Mouse (Mus musculus) kidney, embryonic 15.5 days (tissue): ENCODE measurements around the gene Adgrv1. TPM values are rescaled to one million over a fixed set of nuclear protein-coding genes. Genes with fewer than 3 reads are reported as not detected.

Experiments used
- ATAC-seq: fragments of 200-750 bp; cut with Nextera tagmentation; replicated peaks from 2 replicates; pipeline ENCODE4 v1.8.0; 2017; ENCODE audit warnings: moderate TSS enrichment; ENCODE audit not compliant: low FRiP score
- H3K27ac ChIP-seq: fragments of 300-500 bp; sonication (generic); 2 replicates; pipeline ENCODE4 v1.5.1; 2015; ENCODE audit warnings: mild to moderate bottlenecking, inconsistent platforms
- H3K27me3 ChIP-seq: fragments of 300-500 bp; sonication (generic); 2 replicates; pipeline ENCODE4 v1.6.1; 2015; ENCODE audit warnings: inconsistent platforms
- H3K36me3 ChIP-seq: fragments of 300-500 bp; sonication (generic); 2 replicates; pipeline ENCODE4 v1.6.1; 2015; ENCODE audit warnings: inconsistent platforms
- H3K4me1 ChIP-seq: fragments of 300-500 bp; sonication (generic); 2 replicates; pipeline ENCODE4 v1.6.1; 2015; ENCODE audit warnings: inconsistent platforms
- H3K4me2 ChIP-seq: fragments of 300-500 bp; sonication (generic); 2 replicates; pipeline ENCODE4 v1.6.1; 2015; ENCODE audit warnings: moderate library complexity, mild to moderate bottlenecking, inconsistent platforms
- H3K4me3 ChIP-seq: fragments of 300-500 bp; sonication (generic); replicated peaks from 2 replicates; pipeline ENCODE4 v1.5.1; 2015; ENCODE audit warnings: mild to moderate bottlenecking, inconsistent platforms
- H3K9ac ChIP-seq: fragments of 300-500 bp; sonication (generic); 2 replicates; pipeline ENCODE4 v1.6.1; 2015; ENCODE audit warnings: mild to moderate bottlenecking, inconsistent platforms
- H3K9me3 ChIP-seq: fragments of 300-500 bp; sonication (generic); replicated peaks from 2 replicates; pipeline ENCODE4 v1.6.1; 2016; ENCODE audit warnings: inconsistent platforms
- WGBS: fragments of 180-500 bp; shearing (Covaris S2); methylation state at CpG from one replicate; pipeline ENCODE4 v1.1.7; 2015; ENCODE audit warnings: mixed read lengths; 5-methylcytosine and 5-hydroxymethylcytosine counted together
- polyA plus RNA-seq: library from polyadenylated mRNA; unstranded; fragments of >200 nt; fragmentation: Nextera tagmentation; extraction: Ambion mirVana; gene quantifications from 2 replicates; pipeline ENCODE4 v1.2.1, GENCODE M21; 2015

Gene Adgrv1
- polyA plus RNA-seq, 1 experiment from 2014 or later = 4.3 TPM

- Histone ChIP-seq H3K9ac (no peak overlapping the region), H3K4me3 (no peak overlapping the region), H3K4me2 (no peak overlapping the region), H3K36me3 (no peaks in the 10 kb centered on the region), H3K27me3 (no peaks in the 10 kb centered on the region), H3K4me1 (no peaks in the 10 kb centered on the region), H3K9me3 (no peaks in the 10 kb centered on the region), H3K27ac (no peak overlapping the region)
- no peak for ATAC-seq
- 74% methylated on average over 1 of the region's 1 CpGs for WGBS
Measured at GRCm38 (mm10) chr13:81144434-81144833, 488.5 kb downstream of the Adgrv1 start.

DNA sequence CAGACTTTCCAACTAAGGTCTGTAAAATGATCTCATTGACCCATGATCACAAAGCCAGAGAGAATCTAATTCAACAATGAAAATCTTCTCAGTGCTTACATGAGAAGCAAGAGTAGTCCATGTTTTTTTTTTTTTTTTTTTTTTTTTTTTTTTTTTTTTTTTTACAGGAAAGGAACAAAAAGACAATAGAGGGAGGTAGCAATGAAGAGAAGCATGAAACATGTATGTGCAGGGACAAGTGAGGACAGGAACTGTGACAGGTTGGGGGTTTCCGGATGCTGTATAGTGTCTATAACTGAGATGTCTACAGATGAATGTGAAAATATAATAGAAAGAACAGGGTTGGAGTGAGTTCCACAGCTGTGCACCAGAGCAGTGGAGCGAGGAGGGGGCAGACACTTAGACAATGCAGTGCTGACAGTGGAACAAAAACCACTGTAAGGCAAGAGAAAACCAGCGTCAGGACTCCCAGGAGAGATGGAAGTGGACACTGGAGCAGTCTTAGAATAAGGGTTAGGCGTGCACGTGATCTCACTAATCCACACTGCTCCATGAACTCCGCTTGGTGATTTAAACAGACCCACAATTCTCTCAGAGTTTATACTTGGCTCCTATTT is 490.6 kb downstream of the Adgrv1 start:
- Histone ChIP-seq H3K27me3 (no peaks in the 10 kb centered on the region), H3K27ac (no peak overlapping the region), H3K9ac (no peak overlapping the region), H3K4me2 (no peak overlapping the region), H3K9me3 (no peaks in the 10 kb centered on the region), H3K36me3 (no peaks in the 10 kb centered on the region), H3K4me1 (no peaks in the 10 kb centered on the region), H3K4me3 (no peak overlapping the region)
- no peak; the same call in 1 of the 2 replicates for ATAC-seq
- WGBS = 78% methylated on average over 6 of the region's 6 CpGs

GRCm38 (mm10) chr13:81136652-81137422 is 496.1 kb downstream of the Adgrv1 start:
- H3K4me2 ChIP-seq = no peak overlapping the region
- no peaks in the 10 kb centered on the region for H3K9me3 ChIP-seq
- H3K9ac ChIP-seq = no peak overlapping the region
- 52% methylated on average over 11 of the region's 11 CpGs for WGBS
- no peaks in the 10 kb centered on the region for H3K27me3 ChIP-seq
- ATAC-seq = no peak; the same call in 1 of the 2 replicates
- peak overlapping the region; percentile 11; the same call in 1 of the 2 replicates for H3K27ac ChIP-seq
- H3K4me3 ChIP-seq = no peak overlapping the region
- H3K36me3 ChIP-seq = no peaks in the 10 kb centered on the region
- peaks cover 13% of the 10 kb centered on the region for H3K4me1 ChIP-seq

DNA sequence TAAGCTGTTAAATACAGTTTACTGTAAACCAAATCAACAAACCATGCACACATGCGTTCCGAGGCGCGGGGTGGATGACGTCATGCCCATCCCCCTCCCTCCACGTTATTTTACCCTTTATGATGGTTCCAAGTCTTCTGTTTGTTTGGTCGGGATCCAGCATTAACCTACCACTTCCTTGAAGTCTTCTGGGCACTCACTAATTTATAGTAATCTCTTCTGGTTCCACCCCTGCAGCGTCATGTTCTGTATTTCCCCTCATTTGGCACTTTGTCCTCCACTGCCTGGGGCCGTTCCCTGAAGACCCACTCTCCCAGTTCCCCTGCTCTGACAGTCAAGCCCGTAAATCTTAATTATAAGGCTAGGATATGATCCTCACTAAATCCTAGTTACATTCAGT is 497.0 kb downstream of the Adgrv1 start:
- no peak overlapping the region for H3K4me2 ChIP-seq
- ATAC-seq = 0 out of 2 replicates have a peak, but pooled peaks have one; percentile 24
- 45% methylated on average over 10 of the region's 10 CpGs for WGBS
- H3K27me3 ChIP-seq = no peaks in the 10 kb centered on the region
- no peak overlapping the region for H3K9ac ChIP-seq
- no peaks in the 10 kb centered on the region for H3K9me3 ChIP-seq
- peaks cover 13% of the 10 kb centered on the region for H3K4me1 ChIP-seq
- H3K36me3 ChIP-seq = no peaks in the 10 kb centered on the region
- H3K27ac ChIP-seq = 0 out of 2 replicates have a peak overlapping the region, but pooled peaks have one; percentile 11
- no peak overlapping the region for H3K4me3 ChIP-seq

DNA sequence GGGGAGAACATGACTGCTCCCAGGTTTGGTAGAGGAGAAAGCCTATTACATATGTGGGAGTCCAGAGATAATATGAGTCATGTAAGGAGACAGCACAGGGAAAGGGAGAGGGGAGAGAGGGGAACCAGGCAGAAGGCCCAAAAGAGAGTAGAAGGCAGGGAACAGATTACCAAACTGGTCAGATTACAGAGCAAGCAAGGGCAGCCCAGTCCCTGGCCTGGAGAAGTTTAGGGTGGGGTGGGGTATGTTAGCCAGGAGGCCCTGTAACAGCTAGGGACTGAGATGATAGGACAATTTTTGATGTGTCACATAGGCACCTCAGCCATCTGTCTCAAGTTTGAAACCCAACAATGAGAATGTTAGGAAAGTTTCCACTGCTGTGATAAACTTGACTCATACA is 498.5 kb downstream of the Adgrv1 start:
- H3K4me2 ChIP-seq = no peak overlapping the region
- no peaks in the 10 kb centered on the region for H3K36me3 ChIP-seq
- no peak overlapping the region for H3K27ac ChIP-seq
- peaks cover 13% of the 10 kb centered on the region for H3K4me1 ChIP-seq
- H3K4me3 ChIP-seq = no peak overlapping the region
- ATAC-seq = no peak
- H3K9me3 ChIP-seq = no peaks in the 10 kb centered on the region
- H3K9ac ChIP-seq = no peak overlapping the region
- H3K27me3 ChIP-seq = no peaks in the 10 kb centered on the region

GRCm38 (mm10) chr13:81133336-81133735 is 499.6 kb downstream of the Adgrv1 start:
- H3K9me3 ChIP-seq = no peaks in the 10 kb centered on the region
- H3K36me3 ChIP-seq = no peaks in the 10 kb centered on the region
- no peak overlapping the region for H3K27ac ChIP-seq
- no peaks in the 10 kb centered on the region for H3K27me3 ChIP-seq
- WGBS = 73% methylated on average over 4 of the region's 4 CpGs
- H3K4me3 ChIP-seq = no peak overlapping the region
- peaks cover 13% of the 10 kb centered on the region for H3K4me1 ChIP-seq
- no peak overlapping the region for H3K9ac ChIP-seq
- H3K4me2 ChIP-seq = no peak overlapping the region
- no peak for ATAC-seq

DNA sequence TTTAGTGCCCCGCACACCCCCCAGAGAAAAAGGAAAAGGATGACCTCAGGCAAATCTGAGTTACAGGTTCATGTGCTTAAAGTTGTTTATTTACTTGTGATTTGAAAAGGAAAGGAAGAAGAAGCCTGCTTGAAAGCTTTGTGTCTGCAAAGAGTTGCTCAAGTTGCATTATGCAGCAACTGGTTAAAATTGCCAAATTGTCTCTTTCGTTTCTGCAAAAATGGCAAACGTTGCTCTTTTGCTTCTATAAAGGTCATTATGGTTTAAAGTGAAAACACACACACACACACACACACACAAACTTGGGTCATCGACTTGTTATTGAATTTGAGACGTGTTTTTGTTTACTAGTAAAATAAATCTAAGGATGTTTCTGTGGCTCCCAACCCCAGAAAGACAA is 500.3 kb downstream of the Adgrv1 start:
- no peak overlapping the region for H3K4me3 ChIP-seq
- H3K36me3 ChIP-seq = no peaks in the 10 kb centered on the region
- no peaks in the 10 kb centered on the region for H3K27me3 ChIP-seq
- peaks cover 13% of the 10 kb centered on the region for H3K4me1 ChIP-seq
- 71% methylated on average over 5 of the region's 5 CpGs for WGBS
- H3K27ac ChIP-seq = no peak overlapping the region
- no peak overlapping the region for H3K4me2 ChIP-seq
- no peaks in the 10 kb centered on the region for H3K9me3 ChIP-seq
- H3K9ac ChIP-seq = no peak overlapping the region
- no peak for ATAC-seq

- H3K4me2 ChIP-seq = no peak overlapping the region
- no peaks in the 10 kb centered on the region for H3K9me3 ChIP-seq
- no peak overlapping the region for H3K4me3 ChIP-seq
- no peak for ATAC-seq
- WGBS = 49% methylated on average over 6 of the region's 6 CpGs
- H3K27me3 ChIP-seq = no peaks in the 10 kb centered on the region
- H3K27ac ChIP-seq = no peak overlapping the region
- H3K36me3 ChIP-seq = no peaks in the 10 kb centered on the region
- no peak overlapping the region for H3K9ac ChIP-seq
- H3K4me1 ChIP-seq = peaks cover 10% of the 10 kb centered on the region
Measured at GRCm38 (mm10) chr13:81131860-81132259, 501.1 kb downstream of the Adgrv1 start.

GRCm38 (mm10) chr13:81130742-81131524 is 502.0 kb downstream of the Adgrv1 start:
- Histone ChIP-seq H3K9ac (no peak overlapping the region), H3K4me3 (no peak overlapping the region), H3K9me3 (no peaks in the 10 kb centered on the region), H3K27me3 (no peaks in the 10 kb centered on the region), H3K4me2 (no peak overlapping the region), H3K36me3 (no peaks in the 10 kb centered on the region), H3K4me1 (peaks cover 2% of the 10 kb centered on the region; the same call in 1 of the 2 replicates), H3K27ac (no peak overlapping the region)
- peak; percentile 45; the same call in 1 of the 2 replicates for ATAC-seq
- WGBS = 58% methylated on average over 4 of the region's 4 CpGs

- Histone ChIP-seq H3K4me1 (no peaks in the 10 kb centered on the region; the same call in 1 of the 2 replicates), H3K27me3 (no peaks in the 10 kb centered on the region), H3K36me3 (no peaks in the 10 kb centered on the region), H3K4me3 (no peak overlapping the region), H3K9me3 (no peaks in the 10 kb centered on the region), H3K9ac (no peak overlapping the region), H3K4me2 (no peak overlapping the region), H3K27ac (no peak overlapping the region)
- WGBS = 72% methylated on average over 4 of the region's 4 CpGs
- no peak for ATAC-seq
Measured at GRCm38 (mm10) chr13:81125846-81126245, 507.1 kb downstream of the Adgrv1 start.

DNA sequence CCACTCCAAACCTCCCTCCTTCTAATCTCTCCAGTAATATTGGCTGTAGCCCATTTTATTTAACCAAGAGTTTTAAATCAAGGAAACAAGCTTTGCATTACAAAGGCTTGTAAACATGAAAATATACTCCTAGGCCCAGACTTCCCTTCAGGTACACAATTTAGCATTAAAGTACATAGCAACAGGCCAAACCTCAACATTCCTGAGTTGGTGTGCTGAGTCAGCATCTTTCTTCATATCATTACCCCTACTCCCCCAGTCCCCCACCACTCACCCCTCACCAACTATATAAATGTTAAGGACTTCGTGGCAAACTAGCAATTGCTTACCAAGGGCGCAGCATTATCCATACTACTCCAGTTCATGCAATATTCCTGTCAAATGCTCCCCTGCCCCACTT is 510.7 kb downstream of the Adgrv1 start:
- H3K4me2 ChIP-seq = no peak overlapping the region
- 88% methylated on average over 2 of the region's 2 CpGs for WGBS
- no peak for ATAC-seq
- no peaks in the 10 kb centered on the region for H3K27me3 ChIP-seq
- H3K36me3 ChIP-seq = no peaks in the 10 kb centered on the region
- H3K4me3 ChIP-seq = no peak overlapping the region
- H3K4me1 ChIP-seq = no peaks in the 10 kb centered on the region
- no peaks in the 10 kb centered on the region for H3K9me3 ChIP-seq
- no peak overlapping the region for H3K27ac ChIP-seq
- H3K9ac ChIP-seq = no peak overlapping the region

GRCm38 (mm10) chr13:81110479-81110878 is 522.5 kb downstream of the Adgrv1 start:
- H3K36me3 ChIP-seq = no peaks in the 10 kb centered on the region
- H3K27me3 ChIP-seq = no peaks in the 10 kb centered on the region
- ATAC-seq = no peak
- H3K9me3 ChIP-seq = no peaks in the 10 kb centered on the region
- WGBS = 92% methylated on average over 4 of the region's 4 CpGs
- H3K4me2 ChIP-seq = no peak overlapping the region
- no peak overlapping the region for H3K27ac ChIP-seq
- H3K4me3 ChIP-seq = no peak overlapping the region
- H3K9ac ChIP-seq = no peak overlapping the region
- H3K4me1 ChIP-seq = peaks cover 10% of the 10 kb centered on the region
